In the genomic region with DNA sequence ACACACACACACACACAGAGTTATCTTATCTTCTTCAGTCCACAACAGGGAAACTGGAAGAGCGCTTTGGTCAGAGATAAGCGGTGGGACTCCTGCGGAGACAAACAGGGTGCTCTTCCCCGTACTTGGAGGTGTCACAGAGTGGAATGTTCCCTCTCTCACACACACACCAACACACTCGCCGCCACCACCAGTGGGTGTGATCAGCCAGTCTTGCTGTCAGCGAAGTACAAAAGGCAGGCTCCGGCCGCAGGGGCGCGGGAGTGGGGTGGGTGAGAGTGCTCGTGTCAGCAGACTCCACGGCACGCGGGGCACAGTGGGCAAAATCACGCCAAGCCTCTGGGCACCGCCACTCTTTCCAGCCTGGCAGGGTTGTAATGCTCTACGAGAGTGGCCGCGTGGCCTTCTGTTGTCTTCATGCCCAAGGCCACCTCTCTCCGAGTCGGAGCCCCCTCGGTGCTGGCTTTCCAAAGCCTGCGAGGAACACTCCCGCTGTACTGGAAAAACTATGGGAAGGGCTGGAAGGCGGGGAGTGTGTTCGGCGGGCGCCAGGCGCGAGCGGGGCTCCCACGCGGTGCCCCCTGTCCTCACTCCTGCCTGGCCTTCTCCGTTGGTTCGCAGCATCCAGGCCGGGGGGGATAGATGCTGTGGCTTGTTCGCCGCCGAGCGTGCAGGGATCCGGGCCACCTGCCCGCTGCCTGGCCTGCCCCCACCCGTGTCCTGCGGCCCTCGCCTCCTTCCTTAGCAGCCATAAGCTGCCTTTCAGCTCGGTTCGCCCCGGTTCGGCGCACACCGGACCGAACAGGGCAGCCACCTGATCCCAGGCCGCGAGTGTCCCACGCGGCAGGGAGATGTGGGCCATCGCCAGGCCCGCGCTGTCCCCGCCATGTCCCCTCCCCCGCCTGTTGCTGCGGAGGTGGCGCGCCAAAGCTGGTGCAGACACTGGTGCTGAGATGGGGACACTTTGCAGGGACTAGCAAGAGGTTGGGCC, we compare ENCODE assay signal across 8 mouse cellular contexts. TPM values are rescaled to one million over a fixed set of nuclear protein-coding genes. Genes with fewer than 3 reads are reported as not detected.
DNase-seq lines count a peak whose midpoint lies in the region; ATAC-seq lines count a peak whose summit lies in the region.

No protein-coding gene starts in this region.

- peaks cover 12% of the 10 kb centered on the region; the same call in 1 of the 2 replicates for H3K4me1 ChIP-seq in embryonic facial prominence, embryonic 14.5 days (ENCODE audit: control insufficient read depth, insufficient read depth, low read length)
- peaks cover 46% of the 10 kb centered on the region for H3K4me1 ChIP-seq in hindbrain, embryonic 15.5 days (replicated peaks)
- peaks cover 56% of the 10 kb centered on the region for H3K4me1 ChIP-seq in midbrain, embryonic 10.5 days

- H3K36me3 ChIP-seq in embryonic facial prominence, embryonic 14.5 days (ENCODE audit: control insufficient read depth, insufficient read depth, low read length) = no peaks in the 10 kb centered on the region
- H3K36me3 ChIP-seq in hindbrain, embryonic 15.5 days = no peaks in the 10 kb centered on the region
- H3K36me3 ChIP-seq in midbrain, embryonic 10.5 days = no peaks in the 10 kb centered on the region

- WGBS in embryonic facial prominence, embryonic 14.5 days = 3% methylated on average over 44 of the region's 65 CpGs
- WGBS in hindbrain, embryonic 15.5 days = 2% methylated on average over 65 of the region's 65 CpGs
- 1% methylated on average over 65 of the region's 65 CpGs for WGBS in midbrain, embryonic 10.5 days

- H3K27me3 ChIP-seq in embryonic facial prominence, embryonic 14.5 days (replicated peaks; ENCODE audit: control insufficient read depth, insufficient read depth, low read length) = peaks cover 59% of the 10 kb centered on the region
- H3K27me3 ChIP-seq in hindbrain, embryonic 15.5 days = peaks cover 14% of the 10 kb centered on the region
- H3K27me3 ChIP-seq in midbrain, embryonic 10.5 days (ENCODE audit: low read depth, poor library complexity, severe bottlenecking) = peaks cover 87% of the 10 kb centered on the region

- DNase-seq in adrenal gland, adult 18-20 months (ENCODE audit: low spot score in 2 of 2) = peak; percentile 37 to 58
- no peak for DNase-seq in adrenal gland, postnatal 4 days (ENCODE audit: low spot score in 2 of 2)
- DNase-seq in adrenal gland, postnatal 10 days = peak; percentile 67
- DNase-seq in embryonic facial prominence, embryonic 14.5 days (ENCODE audit: low spot score) = peak; percentile 3
- peak; percentile 66 for DNase-seq in midbrain, embryonic 10.5 days (ENCODE audit: low spot score)
- no peak for DNase-seq in T-cell, adult 2 months (ENCODE audit: low spot score)

- H3K9me3 ChIP-seq in embryonic facial prominence, embryonic 14.5 days (ENCODE audit: control insufficient read depth, low read length) = no peaks in the 10 kb centered on the region
- H3K9me3 ChIP-seq in hindbrain, embryonic 15.5 days = no peaks in the 10 kb centered on the region
- H3K9me3 ChIP-seq in midbrain, embryonic 10.5 days (replicated peaks) = no peaks in the 10 kb centered on the region

- peak overlapping the region; percentile 49 for H3K9ac ChIP-seq in embryonic facial prominence, embryonic 14.5 days (ENCODE audit: low read depth, low read length)
- peak overlapping the region; percentile 26 for H3K9ac ChIP-seq in hindbrain, embryonic 15.5 days

- peak overlapping the region; percentile 39 for H3K4me3 ChIP-seq in embryonic facial prominence, embryonic 14.5 days (ENCODE audit: low read depth, low read length)
- peak overlapping the region; percentile 35 for H3K4me3 ChIP-seq in hindbrain, embryonic 15.5 days
- H3K4me3 ChIP-seq in midbrain, embryonic 10.5 days = peak overlapping the region; percentile 58

- no peak overlapping the region for H3K27ac ChIP-seq in embryonic facial prominence, embryonic 14.5 days (replicated peaks; ENCODE audit: low read depth, low read length)
- no peak overlapping the region for H3K27ac ChIP-seq in hindbrain, embryonic 15.5 days (replicated peaks)
- peak overlapping the region; percentile 88 for H3K27ac ChIP-seq in midbrain, embryonic 10.5 days (replicated peaks)

- H3K4me2 ChIP-seq in embryonic facial prominence, embryonic 14.5 days (ENCODE audit: low read depth, low read length) = peak overlapping the region; percentile 68
- H3K4me2 ChIP-seq in hindbrain, embryonic 15.5 days = peak overlapping the region; percentile 71

- no peak for ATAC-seq in embryonic facial prominence, embryonic 14.5 days (ENCODE audit: low read depth)
- ATAC-seq in hindbrain, embryonic 15.5 days (ENCODE audit: low FRiP score, low read depth) = no peak
- ATAC-seq in activated CD4-positive, CD25-positive, alpha-beta regulatory T cell, adult 4 months = no peak

RNA-seq across cellular contexts. Expression of a gene that starts 4.5 kb away (rescaled TPM):
- 10 to 100 TPM; 16.2 to 28.2 TPM for total RNA-seq in adrenal gland, adult 18-20 months (2021)
- 10 to 100 TPM; 42.7 to 52.3 TPM for total RNA-seq in adrenal gland, postnatal 4 days (2021)
- total RNA-seq in adrenal gland, postnatal 10 days (2021) = 10 to 100 TPM; 25.6 to 31.7 TPM
- polyA plus RNA-seq in embryonic facial prominence, embryonic 14.5 days (2014; fragmentation: Nextera tagmentation; extraction: Ambion mirVana) = 4.3 and 4.4 TPM in 2 replicates
- 6.2 and 6.9 TPM in 2 replicates for polyA plus RNA-seq in hindbrain, embryonic 15.5 days (2015; fragmentation: Nextera tagmentation; extraction: Ambion mirVana)
- 6.5 and 10.3 TPM in 2 replicates for polyA plus RNA-seq in midbrain, embryonic 10.5 days (2016; fragmentation: Nextera tagmentation; extraction: Ambion mirVana)
- under 1 TPM in 1 of 2 experiments, not detected in 1; 0.05 TPM for polyA plus RNA-seq in activated CD4-positive, CD25-positive, alpha-beta regulatory T cell, adult 4 months (2017; shearing (Covaris generic))

Comparison
In these comparisons a context has a peak if more than half of its experiments do, and no peak if none do; other contexts are left out.
1. DNase-seq: peak in adrenal gland, adult 18-20 months (2 of 2), adrenal gland, postnatal 10 days (single experiment), embryonic facial prominence, embryonic 14.5 days (single experiment) and midbrain, embryonic 10.5 days (single experiment); none in adrenal gland, postnatal 4 days (0 of 2) and T-cell, adult 2 months (single experiment).
2. Peak in every context shown above with its lines, with median percentiles within 50 percentile points of each other: H3K4me3 ChIP-seq.